Mouse (Mus musculus): Measurements from ENCODE around the gene Ccdc36. TPM values are rescaled to one million over a fixed set of nuclear protein-coding genes. Genes with fewer than 3 reads are reported as not detected.

The Ccdc36 gene
- under 1 TPM in 1 of 2 experiments, not detected in 1; 0.11 TPM for polyA plus RNA-seq (2017; shearing (Covaris generic))

DNA sequence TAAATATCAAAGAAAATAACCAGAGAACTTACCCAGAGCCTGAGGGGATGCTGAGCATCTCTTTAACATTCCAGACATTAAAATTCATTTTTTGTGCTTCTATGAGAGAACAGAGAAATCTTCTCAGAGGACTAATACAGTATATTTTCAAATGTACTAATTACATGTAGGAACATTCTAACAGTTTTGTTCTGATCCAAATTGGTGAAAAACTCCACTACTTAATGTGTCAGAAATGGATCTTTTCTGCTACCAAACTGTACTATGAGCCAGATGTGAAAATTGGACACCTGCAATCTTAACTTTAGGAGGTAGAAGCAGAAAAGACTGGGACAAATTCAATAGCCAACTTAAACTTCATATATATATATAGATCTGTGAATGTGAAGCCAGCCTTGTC, at the start of gene Ccdc36:
Gene Ccdc36 (minus strand): TSS at position 101 of the 400 bp plus-strand sequence.
- no peak for ATAC-seq

- ATAC-seq, result no peak
Measured at GRCm38 (mm10) chr9:108474528-108474927, 46.2 kb upstream of the Ccdc36 start.

DNA sequence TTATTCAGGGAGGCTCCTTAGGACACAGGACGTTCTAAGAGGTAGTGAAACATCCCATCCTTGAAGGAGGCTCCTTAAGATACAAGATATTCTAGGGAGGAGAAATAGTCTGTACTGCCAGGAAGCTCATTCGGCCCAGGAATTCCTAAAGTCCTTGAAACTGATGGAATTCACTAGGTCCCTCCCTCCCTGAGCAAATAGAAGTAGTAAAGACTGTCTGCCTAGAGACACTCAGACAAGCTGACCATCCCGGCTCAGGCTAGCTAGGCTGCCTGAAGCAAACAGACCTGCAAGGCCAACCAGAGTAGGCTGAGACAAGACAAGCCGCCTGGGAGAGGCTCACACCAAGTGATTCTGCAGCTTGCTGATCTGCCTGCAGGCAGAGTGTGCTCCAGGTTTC, 41.6 kb upstream of the Ccdc36 start:
- no peak for ATAC-seq

DNA sequence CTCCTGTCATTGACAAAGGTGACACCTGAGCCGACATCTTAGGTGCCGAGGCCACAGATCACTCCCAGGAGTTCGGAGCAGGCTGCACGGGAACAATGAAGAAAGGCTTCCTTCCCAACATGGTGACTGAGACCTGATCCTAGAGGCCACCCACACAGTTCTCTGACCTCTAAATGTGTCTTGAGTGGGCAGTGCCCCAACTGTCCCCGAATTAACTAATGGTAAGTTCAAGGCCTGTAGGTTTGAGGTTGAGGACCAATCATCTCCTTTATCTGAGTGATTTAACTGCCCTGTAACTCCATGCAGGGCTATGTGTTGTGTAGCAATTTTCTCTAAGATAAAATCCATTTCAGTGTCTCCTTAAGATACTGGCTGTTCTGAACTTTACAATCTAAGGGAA, 41.1 kb upstream of the Ccdc36 start:
- no peak for ATAC-seq

DNA sequence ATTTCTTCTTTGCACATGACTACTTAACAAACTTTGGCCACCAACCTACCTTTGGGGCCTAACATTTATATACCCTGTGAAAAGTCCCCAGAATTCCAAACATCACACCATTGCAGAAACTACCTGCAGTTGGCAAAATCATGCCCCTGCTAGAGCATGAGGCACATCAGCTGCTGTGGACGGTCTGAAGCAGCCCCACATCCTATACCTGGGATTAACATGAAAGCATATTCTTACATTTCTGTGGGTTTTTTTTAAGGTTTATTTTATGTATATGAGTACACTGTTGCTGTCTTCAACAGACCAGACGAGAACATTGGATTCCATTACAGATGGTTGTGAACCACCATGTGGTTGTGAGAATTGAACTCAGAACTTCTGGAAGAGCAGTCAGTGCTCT, 37.9 kb upstream of the Ccdc36 start:
- no peak for ATAC-seq

GRCm38 (mm10) chr9:108463713-108464112, 35.4 kb upstream of the Ccdc36 start:
- no peak for ATAC-seq

GRCm38 (mm10) chr9:108462192-108462591, 33.9 kb upstream of the Ccdc36 start:
- no peak for ATAC-seq

DNA sequence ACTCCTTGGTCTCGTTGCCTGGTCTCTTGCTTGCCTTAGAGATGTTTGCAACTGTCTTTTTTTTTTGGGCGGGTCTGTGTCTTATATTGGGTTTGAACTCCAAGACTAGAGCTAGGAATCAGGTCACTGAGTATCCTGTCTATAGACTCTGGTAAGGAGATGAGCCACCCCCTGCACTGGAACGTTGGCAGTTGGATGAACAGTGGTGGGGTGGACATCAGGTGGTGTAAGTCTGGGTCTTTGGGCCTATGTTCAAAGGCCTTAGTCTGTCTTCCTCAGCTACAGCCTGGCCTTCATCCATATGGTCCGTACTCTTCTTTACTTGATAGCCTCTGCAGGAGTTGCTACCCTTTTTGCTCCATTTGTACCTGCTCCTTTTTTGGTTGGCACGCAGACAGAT, 33.4 kb upstream of the Ccdc36 start:
- no peak for ATAC-seq

- no peak for ATAC-seq
Measured at GRCm38 (mm10) chr9:108461181-108461631, 32.9 kb upstream of the Ccdc36 start, which contains the start of gene Klhdc8b. Gene Klhdc8b (minus strand): TSS chr9:108461581.

- ATAC-seq, result peak; percentile 98
Measured at GRCm38 (mm10) chr9:108460319-108461178, 32.3 kb upstream of the Ccdc36 start, which contains the start of gene Ccdc71. Gene Ccdc71 (plus strand): TSS chr9:108460527.

DNA sequence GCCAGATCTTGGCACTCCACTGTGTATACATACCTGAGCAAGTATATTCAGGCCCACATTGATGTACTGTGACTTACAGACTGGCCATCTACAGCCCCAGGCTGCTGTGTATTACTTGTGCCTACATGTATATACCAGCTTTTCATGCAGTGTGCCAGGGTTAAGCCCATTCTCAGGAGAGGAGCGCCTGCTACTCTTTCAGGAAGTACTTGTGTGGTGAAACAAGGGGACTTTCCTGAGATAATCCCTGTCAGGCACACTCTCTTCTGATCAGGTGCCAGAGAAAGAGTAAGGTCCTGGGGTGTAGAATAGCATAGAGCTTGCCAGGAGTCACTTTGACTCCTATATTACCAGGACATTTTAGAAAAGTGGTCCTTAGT, 31.6 kb upstream of the Ccdc36 start:
- ATAC-seq, result peak; percentile 54

DNA sequence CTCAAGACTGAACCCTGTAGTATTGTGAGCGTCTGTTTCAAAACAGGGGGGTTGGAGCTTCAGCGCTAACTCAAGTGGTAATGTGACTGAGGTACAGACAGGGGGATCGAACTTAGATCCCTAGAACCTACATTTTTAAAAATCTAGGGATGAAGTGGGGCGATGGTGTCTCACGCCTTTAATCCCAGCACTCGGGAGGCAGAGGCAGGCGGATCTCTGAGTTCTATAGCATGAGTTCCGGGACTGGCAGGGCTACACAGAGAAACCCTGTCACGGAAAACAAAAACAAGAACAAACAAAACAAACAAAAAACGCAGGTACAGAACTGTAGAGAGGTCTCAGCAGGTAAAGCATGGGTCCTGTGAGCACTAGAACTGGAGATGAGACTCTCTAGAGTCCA, 28.7 kb upstream of the Ccdc36 start:
- ATAC-seq, result no peak

DNA sequence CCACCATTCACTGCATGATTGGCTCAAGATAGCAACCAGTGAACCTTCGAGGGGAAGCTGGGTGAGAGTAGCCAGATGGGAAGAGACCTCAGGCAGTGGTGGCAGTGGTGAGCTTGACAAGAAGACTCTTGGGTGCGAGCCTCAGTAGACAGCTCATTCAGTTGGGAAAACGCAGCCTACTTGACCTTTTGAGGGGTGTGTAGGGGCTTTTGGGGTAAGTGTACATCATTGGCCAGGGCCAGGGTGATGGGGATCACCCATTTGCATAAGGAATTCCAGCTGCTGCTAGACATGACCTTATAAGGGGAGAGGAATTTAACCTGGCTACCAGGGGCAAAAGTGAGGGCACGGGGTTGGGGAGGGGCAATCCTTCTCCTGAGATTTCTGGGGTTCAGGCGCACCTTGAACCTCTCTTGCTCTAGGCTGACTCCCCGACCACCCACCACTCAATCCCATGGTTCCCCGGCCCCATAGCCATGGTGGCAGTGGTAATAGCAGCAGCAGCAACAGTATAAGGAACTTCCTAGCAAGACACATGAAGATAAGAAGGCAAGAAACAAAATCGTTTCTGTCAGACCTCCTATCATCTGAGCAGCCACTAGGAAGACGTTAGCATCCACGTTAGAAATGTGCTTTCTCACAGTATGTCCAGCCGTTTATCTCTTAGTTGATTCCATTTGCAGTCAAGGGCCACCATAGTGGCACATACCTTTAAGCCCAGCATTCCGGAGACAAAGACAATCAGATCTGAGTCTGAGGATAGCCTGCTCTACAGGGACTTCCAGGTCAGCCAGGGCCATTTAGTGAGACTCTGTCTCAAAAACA, 27.7 kb upstream of the Ccdc36 start:
- ATAC-seq, result no peak

DNA sequence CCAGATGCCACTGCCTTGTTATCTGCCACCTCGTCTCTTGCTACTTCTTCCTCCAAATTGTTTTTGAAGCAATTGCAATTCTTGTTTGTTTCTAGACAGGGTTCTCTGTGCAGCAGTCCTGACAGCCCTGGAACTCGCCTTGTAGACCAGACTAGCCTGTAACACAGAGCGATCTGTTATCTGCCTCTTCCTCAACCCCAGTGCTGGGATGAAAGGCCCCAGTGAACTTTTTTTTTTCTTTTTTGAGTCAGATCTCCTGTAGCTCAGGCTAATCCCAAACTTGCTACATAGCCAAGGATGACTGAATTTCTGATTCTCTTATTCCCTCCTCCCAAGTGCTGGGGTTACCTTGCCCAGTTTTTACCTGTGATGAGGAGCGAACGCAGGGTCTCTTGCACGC, 26.1 kb upstream of the Ccdc36 start:
- no peak for ATAC-seq

GRCm38 (mm10) chr9:108453458-108453857, 25.2 kb upstream of the Ccdc36 start:
- no peak for ATAC-seq

- peak; percentile 23 for ATAC-seq
Measured at GRCm38 (mm10) chr9:108452911-108453310, 24.6 kb upstream of the Ccdc36 start.

- ATAC-seq, result peak; percentile 91
Measured at GRCm38 (mm10) chr9:108452291-108452906, 24.1 kb upstream of the Ccdc36 start.

DNA sequence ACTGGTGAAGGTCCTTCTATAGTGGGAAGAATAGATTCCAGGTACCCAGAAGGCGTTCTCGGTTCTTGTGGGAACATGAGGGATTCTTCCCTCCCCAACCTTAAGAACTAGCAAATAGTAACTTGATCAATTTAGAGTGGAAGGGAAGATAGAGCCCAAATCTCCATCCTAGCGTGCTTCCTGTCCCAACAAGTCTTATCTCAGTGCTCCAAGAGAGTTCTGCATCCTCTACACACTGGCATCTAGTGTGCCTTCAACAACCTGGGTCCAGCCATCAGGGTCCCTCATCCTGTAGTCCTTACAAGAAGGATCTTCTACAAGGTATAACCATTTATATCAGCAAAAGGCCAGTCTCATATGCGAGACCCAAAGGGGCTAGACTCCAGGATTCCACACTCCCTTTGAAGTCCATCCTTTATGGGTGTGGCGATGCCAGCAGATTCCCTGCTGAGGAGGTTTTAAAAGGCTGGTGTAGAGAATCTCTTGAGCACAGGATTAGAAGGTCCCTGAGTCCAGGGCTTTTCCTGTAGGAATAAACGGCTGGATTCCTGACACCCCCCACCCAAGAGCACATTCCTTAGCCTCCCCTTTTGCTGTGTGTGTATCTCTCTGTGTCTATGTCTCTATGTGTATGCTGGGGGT, 23.4 kb upstream of the Ccdc36 start:
- no peak for ATAC-seq

DNA sequence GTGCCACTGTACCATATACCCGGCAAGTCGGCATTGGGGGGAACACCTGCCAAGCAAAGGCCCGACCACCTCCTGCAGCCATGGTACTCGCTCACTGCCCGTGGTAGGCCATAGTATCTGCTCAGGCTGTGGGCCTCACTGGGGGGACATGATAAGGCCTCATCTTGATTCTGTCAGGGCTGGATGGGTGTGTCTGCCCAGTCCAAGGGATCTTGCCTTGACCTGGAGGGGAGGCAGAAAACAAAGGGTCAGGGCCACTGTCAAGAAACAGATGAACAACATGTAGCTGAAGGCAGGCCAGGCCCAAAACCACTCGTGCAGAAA, 22.8 kb upstream of the Ccdc36 start:
- ATAC-seq, result no peak

DNA sequence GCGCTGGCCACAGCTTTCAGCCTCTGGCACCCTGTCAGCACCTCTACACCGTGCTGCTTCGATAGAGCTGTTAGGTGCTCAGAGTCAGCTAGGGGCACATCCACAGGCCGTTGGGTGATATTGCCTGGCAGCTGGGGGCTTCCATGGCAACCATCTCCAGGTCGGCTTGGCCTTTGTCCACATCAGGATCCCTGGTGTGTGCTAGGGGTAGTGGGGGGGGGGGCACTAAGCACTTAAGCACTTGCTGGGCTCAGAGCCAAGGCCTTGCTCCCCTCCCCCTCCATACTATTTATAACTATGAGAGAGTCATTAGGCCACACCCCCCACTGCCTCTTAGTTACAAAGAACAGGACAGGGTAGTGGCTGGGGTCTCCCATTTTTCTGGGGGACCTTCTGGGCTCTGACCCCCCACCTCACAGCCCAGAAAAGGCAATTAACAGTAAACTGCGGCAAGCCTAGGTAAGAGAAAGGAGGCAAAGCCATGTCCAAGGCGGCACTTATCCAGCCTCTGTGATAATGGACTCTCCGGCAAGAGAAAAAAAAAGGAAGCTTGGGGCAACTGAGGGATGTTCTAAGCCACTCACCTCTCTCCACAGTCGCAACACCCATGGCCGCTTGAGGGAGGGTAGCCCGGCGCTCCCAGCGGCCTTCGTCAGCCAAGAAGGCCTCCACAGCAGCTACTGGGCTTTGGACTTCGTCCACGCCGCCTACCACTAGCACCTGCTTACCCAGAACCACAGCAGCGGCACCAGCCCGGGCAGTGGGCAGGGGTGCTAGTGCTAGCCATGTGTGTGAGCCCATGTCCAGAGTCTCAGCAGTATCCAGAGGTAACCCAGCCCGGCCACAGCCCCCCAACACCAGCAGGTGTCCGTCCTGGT, 22.2 kb upstream of the Ccdc36 start:
- ATAC-seq, result no peak

GRCm38 (mm10) chr9:108449860-108450259, 21.6 kb upstream of the Ccdc36 start:
- no peak for ATAC-seq

GRCm38 (mm10) chr9:108445125-108445524, 16.8 kb upstream of the Ccdc36 start:
- peak; percentile 45 for ATAC-seq

All from CD4-positive, CD25-positive, alpha-beta regulatory T cell, adult 4 months (primary cell).